Mouse (Mus musculus) myocyte (in vitro differentiated cells): ENCODE results near the gene Hist3h2ba.

Experiments
- E2F4 ChIP-seq: IDR thresholded peaks from one replicate; pipeline ENCODE4 v1.6.1; 2011; ENCODE audit warnings: mild to moderate bottlenecking, control low read depth, moderate library complexity; ENCODE audit not compliant: insufficient read depth
- MAX ChIP-seq: IDR thresholded peaks from one replicate; pipeline ENCODE4 v1.6.1; 2011; ENCODE audit warnings: low read depth, mild to moderate bottlenecking, control low read depth
- MYOD1 ChIP-seq, 3 experiments: IDR thresholded peaks; one replicate each; pipeline ENCODE4 v1.6.1; 2011; ENCODE audit warnings: control low read depth in 2 of 3, low read depth in 2 of 3, mild to moderate bottlenecking in 2 of 3, moderate library complexity in 1 of 3; ENCODE audit not compliant: insufficient read length in 2 of 3, control insufficient read depth in 1 of 3
- MYOG ChIP-seq, 3 experiments: IDR thresholded peaks; one replicate each; pipeline ENCODE4 v1.6.1; 2011; ENCODE audit warnings: control low read depth in 2 of 3, low read depth in 2 of 3, mild to moderate bottlenecking in 2 of 3; ENCODE audit not compliant: insufficient read length in 2 of 3, control insufficient read depth in 1 of 3, insufficient read depth in 1 of 3
- POLR2A ChIP-seq: IDR thresholded peaks from one replicate; pipeline ENCODE4 v1.6.1; 2011; ENCODE audit warnings: low read depth, mild to moderate bottlenecking, control low read depth, moderate library complexity; ENCODE audit not compliant: insufficient read length
- POLR2AphosphoS2 ChIP-seq: IDR thresholded peaks from one replicate; pipeline ENCODE4 v1.6.1; 2011; ENCODE audit warnings: low read depth, control low read depth; ENCODE audit not compliant: insufficient read length
- REST ChIP-seq: IDR thresholded peaks from one replicate; pipeline ENCODE4 v1.6.1; 2011; ENCODE audit warnings: mild to moderate bottlenecking, control low read depth, moderate library complexity; ENCODE audit not compliant: insufficient read depth, insufficient read length
- SRF ChIP-seq: IDR thresholded peaks from one replicate; pipeline ENCODE4 v1.6.1; 2011; ENCODE audit warnings: low read depth; ENCODE audit not compliant: control insufficient read depth, insufficient read length
- TCF12 ChIP-seq: IDR thresholded peaks from one replicate; pipeline ENCODE4 v1.6.1; 2011; ENCODE audit warnings: mild to moderate bottlenecking, control low read depth; ENCODE audit not compliant: poor library complexity, insufficient read depth, severe bottlenecking
- TCF3 ChIP-seq: IDR thresholded peaks from one replicate; pipeline ENCODE4 v1.6.1; 2011; ENCODE audit warnings: low read depth, control low read depth; ENCODE audit not compliant: insufficient read length
- USF1 ChIP-seq: IDR thresholded peaks from one replicate; pipeline ENCODE4 v1.6.1; 2011; ENCODE audit warnings: low read depth, mild to moderate bottlenecking, control low read depth, moderate library complexity

DNA sequence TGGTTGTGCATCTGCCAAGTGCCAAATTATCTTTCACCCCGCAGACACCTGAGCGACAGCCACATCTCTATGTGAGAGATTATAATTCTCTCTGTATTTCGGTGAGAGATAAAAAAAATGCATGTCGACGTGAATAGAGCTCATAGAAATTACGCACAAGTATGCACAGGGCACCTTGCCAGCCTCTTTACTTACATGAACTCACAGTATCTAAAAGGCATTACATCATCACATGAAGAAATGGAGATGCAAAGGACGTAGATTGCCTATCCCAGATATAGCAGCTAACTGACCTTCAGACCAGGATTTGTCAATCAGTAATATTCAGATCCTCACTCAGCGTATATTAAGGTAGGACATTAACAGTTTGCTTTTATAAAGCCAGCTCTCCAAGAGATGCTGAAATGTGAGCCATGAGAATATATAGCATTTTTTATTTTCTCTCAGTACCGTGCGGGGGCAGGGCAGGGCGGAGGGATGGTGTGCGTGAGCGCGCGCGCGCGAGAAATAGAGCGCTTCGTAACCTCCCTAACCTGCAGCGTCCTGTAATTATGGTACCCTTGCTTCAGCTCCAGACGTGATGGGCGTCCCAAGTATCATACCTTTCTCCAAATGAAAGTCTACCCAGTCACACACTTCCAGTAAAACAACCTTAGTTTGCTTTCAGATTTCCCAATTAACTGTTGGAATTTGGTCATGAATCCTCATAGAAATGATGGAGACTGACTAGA is 757 bp upstream of the Hist3h2ba start:
- no peak for TF ChIP-seq POLR2AphosphoS2
- TF ChIP-seq POLR2A, result no peak
- TF ChIP-seq TCF12, result no peak
- no peak for TF ChIP-seq MAX
- no peak for TF ChIP-seq USF1
- TF ChIP-seq REST, result no peak
- no peak for TF ChIP-seq TCF3
- TF ChIP-seq MYOG (IDR thresholded peaks at IDR 0.05; ENCODE audit: control insufficient read depth in 1 of 3, insufficient read depth in 1 of 3, insufficient read length in 2 of 3, low read depth in 2 of 3), result no peak
- TF ChIP-seq SRF, result no peak
- no peak for TF ChIP-seq E2F4
- TF ChIP-seq MYOD1 (IDR thresholded peaks at IDR 0.05; ENCODE audit: control insufficient read depth in 1 of 3, insufficient read length in 2 of 3, low read depth in 2 of 3), result no peak
